Mouse (Mus musculus): ENCODE results near the gene C4bp. TPM values are rescaled to one million over a fixed set of nuclear protein-coding genes. Genes with fewer than 3 reads are reported as not detected.
"Not testable (repeated sequence)": the region's sequence is repeated elsewhere in the genome, so short reads cannot be mapped to it uniquely, and the experiment has no call there.

The C4bp gene
- total RNA-seq (2021) = 1.7 and 31.3 TPM in 2 replicates
- long read RNA-seq, experiment 1, partial matches to known transcripts = 0 of 1 reads
- long read RNA-seq, experiment 1, other reads (novel, unspliced or antisense) = 0 of 1 reads
- long read RNA-seq, experiment 2, transcript C4bp-201 (10 exons, 3,045 nt) = major isoform, 17 of 20 reads
- long read RNA-seq, experiment 2, partial matches to known transcripts = 2 of 20 reads
- long read RNA-seq, experiment 2, other reads (novel, unspliced or antisense) = 1 of 20 reads

DNA sequence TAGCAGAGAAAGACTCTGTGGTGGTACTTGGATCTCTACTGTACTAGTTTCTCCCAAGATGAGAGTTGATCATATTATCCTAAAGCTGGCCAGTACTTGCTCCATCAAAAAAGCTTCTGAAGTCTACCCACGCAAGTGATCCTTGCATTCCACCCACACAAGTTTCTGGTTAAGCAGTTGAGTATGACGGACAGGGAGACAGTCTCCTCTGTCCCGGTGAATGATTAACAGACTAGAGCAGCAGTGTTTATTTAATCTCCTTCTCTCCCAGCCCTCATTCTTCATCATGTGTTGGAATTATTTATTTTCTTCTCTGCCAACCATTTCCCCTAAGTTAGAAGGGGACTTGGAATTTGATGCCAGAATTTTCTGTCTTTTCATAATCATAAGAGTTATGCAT lies at the start of gene C4bp:
Gene C4bp (minus strand): TSS at position 179 of the 400 bp plus-strand sequence.
- DNase-seq = no peak

DNA sequence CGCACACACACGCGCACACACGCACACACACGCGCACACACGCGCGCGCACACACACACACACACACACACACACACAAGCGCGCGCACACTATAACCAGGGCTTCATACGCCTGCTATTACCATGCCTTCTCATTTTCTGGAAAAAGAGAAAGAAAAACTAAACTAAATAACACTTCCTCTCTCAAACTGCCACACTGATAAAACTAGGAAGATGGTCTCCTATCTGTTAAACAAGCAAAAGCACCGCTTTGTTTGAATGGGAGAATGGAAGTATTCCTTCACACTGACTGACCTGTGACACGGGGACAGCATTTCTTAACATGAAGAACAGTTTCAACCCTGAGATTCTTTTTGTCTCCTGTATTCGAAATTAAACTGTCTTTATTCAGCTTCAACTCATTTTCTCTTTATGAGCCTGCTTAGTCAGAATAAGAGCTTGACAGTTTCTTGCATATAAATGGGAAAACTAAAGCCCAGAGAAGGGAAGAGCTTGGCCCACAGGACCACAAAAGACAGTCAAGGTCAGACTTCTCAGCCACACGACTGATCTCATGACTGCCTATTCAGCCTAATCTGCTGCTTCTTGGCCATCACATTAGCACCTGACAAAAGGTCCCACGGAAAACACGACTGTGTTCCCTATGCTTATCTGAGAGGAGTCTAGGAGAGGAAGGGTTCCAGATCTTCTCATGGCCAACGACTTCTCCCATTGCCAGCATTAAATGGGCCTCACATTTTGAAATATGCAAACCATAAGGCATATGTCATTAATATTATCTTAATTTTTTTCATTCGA lies 49.0 kb upstream of the C4bp start:
- DNase-seq = no peak

DNA sequence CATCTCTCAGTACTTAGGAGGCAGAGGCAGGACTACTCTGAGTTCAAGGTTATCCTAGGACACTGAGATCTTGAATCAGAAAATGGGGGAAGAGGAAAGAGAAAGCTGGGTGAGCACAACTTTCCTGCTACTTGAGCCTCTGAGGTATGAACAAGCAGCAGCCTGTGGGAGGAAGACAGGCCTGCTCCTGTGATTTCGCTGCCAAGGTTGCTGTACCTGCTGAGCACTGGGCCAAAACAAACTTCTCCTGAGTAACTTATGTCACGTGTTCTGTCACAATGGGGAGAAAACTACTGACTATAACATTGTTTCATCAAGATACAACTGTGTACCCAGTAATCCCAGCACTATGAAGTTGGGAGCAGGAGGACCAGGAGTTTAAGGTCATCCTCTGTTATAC lies 42.2 kb upstream of the C4bp start:
- no peak for DNase-seq

DNA sequence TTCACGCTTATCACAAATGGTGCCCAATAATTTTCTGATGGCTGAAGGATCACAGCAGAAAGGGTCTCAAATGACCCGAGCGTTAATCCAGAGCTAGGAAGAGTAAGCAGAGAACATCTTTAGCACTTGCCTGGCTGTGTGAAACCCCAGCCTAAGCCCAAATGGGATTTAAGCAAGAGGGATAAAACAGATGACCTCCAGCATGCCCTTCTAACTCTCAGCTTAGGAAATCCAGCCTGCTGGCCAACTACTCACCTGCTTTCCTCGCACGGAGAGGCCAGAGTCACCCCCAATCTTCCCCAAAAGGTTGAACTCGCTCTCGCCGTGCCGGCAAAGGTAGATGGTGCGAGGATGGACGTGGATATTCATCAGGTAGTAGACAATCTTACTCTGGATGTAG lies 40.5 kb upstream of the C4bp start:
- DNase-seq = no peak

DNA sequence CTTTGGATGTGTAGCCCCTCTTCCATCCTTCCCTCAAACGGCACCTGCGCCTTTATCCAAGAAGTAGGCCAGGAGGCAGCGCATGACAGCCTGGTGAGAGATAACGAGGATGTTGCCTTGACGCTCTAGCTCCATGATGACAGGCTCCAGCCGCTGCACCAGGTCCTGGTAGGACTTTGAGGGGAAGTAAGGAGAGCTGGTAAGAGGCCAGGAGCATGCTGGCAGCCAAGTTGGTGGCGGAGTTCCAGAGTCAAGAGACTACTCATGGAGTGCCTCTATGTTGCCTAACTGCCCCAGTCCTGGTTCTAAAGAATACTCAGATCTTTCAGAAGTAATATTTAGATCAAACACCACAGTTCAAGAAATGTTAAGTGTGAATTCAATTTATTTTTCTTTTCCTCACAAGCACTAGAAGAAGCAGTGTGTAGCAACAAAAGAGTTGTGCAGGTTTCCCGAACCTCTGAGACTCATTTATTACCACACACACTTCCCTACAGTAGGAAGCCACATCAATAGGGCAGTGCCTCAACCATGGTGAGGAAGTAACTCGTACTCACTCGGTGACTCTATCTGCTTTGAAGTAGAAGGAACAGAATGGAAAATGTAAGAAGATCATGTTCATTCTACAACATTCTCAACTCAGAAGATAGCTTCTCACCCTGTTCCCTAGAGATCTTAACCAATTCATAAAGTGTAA lies 38.7 kb upstream of the C4bp start:
- DNase-seq = peak; percentile 52

DNA sequence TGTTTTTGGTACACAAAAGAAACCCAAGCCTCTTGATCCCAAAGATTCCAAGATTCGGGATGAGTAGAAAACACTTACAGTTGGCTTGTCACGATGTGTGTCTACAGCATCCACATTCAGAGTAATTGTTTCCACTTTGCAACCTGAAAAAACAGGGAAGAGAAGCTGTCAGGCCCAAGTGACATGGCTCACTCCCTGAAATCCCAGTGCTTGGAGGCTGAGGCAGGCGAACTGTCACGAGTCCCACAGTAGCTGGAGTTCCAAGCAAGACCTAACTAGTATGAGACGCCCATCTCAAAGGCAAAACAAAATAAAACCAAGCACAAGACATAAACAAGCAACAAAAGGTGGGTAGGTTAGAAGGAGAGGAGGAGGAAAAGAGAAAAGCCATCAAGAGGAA lies 37.2 kb upstream of the C4bp start:
- DNase-seq = no peak

DNA sequence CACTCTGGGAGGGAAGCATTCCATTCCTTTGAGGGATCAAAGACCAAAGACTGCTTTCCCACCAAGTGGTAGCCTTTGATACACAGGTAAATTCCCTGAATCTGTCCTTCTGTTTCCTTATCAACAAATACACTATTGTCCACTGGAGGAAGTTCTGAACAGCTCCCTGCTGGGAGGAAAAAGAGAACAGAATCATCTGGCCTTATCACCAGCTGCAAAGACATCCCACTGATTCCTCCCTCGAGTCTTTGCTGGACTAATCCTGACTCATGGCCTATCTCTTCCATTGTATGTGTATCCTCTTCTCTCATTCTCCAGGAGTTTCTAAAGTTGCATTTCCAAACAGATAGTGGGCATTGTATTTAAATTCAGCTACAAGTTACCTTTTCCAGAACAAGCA lies 22.5 kb upstream of the C4bp start:
- DNase-seq = no peak

DNA sequence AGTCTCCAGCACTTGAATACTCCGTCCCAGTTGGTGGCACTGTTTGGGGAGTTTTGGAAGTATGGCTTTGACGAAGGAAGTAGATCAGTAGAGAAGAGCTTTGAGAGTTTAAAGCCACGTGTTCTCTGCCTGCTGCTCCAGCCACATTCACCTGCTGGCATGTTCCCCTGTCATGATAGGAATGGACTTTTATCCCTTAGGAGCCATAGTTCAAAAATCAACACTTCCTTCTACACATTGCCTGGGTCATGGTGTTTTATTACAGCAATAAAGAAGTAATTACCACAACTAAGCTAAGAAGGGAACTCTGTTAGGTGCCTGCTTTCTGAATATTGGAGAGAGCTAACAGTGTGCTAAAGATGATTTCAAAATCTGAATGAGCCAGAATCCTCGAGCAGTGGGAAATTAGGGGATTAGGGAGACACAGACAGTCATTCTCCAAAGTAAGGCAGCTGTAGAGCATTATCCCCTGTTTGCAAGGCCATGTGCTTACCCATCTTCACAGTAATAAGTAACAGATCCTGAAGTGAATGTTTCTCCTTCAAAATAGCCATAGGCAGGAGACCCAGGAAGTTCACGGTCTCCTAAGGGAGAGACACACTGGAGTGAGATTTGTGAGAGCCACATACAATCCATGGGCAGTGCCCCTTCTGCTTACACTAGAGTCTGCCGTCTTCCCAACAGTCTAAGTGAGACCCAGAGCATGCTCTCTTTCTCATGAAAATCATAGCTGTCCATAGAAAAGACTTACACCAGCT lies 20.4 kb upstream of the C4bp start:
- no peak for DNase-seq

DNA sequence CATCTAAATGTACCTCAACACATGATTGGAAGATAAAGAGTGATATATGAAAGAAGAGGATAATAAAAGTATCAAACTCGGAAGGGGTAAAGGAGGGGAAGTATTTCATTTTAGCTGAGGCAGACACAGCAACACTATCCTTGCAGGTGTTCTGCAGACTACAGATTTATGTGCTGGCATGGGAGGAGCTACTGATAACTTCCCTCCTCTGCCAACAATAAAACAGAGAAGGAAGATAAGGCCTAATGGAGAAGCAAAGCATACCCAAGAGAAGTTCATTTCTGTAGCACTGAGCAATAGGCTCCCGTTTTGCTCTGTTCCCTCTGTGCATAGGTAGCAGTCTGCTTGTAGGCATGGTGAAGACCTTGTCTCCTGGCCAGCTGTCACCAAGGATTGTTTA lies 19.6 kb upstream of the C4bp start:
- no peak for DNase-seq

DNA sequence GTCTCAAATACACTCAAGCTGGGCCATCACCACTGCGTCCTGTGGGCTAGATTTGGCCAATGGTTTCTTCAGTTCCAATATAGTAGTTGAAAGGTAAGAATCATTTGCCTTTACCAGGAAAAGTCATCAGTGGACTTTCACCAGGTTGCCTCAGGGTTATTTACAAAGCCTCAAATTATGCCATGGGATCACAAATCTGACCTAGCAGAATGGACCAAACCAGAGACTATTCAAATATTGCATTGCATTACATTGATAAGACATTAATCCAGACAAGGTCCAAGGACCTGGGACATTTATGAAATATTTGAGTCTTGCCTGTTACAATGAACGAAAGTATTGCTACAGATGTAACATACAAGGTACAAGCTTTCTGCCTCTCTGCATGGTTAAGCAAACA lies 17.1 kb upstream of the C4bp start:
- no peak for DNase-seq

DNA sequence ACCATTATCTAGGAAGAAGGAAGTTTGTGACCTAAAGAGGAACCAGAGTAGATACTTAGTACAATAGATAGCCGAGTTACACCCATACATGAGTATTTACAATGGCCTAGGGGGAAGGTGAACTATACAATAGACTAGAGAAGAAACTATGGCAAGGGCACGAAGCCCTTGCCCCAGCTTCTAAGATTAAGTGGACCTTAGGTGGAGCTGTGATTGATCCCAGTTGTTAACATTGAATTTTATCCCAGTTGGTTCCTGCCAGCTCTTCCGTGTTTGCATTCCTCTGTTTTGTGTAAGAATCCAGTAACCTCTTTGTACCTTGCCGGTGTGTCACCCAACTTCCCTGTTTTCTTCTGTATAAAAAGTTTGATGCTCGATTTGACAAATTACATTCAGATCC lies 2.1 kb upstream of the C4bp start:
- DNase-seq = not testable (repeated sequence)

DNA sequence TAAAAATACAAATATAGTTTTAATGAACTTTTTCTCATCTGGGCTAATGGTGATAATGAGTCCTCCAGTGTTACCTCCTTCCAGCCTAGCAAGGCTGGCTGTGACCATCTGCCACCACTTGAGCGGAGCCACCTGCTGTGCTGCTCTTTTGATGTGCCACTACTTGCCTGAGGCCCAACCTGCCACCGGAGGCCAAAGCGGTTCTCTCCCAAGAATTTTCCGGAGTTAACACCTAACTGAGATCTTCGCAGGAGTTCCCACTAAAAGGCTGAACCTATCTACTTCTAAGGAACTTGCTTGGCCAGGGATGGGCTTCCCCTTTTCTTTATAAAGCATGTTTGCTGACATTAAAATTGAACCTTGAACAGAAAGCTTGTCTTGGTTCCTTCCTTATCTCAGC lies 1.8 kb downstream of the C4bp start:
- not testable (repeated sequence) for DNase-seq

DNA sequence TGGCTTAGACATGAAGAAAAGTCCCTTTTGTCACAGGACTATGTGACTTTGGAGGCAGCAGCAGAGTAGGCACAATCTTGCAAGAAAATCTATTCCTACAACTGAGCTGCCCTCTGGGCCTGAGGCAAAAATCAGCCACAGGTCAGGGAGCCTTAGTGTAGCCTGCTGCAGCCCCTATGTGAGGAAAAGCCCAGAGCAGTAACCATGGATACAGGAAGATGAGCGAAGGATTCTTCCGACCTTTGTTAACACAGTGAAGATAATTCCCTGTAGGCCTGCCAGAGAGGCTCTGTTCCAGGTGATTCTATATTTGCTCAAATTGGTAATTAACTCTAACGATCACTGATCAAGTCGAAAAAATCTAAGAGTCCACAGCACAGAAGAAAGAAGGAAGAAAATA lies 17.3 kb downstream of the C4bp start:
- no peak for DNase-seq

DNA sequence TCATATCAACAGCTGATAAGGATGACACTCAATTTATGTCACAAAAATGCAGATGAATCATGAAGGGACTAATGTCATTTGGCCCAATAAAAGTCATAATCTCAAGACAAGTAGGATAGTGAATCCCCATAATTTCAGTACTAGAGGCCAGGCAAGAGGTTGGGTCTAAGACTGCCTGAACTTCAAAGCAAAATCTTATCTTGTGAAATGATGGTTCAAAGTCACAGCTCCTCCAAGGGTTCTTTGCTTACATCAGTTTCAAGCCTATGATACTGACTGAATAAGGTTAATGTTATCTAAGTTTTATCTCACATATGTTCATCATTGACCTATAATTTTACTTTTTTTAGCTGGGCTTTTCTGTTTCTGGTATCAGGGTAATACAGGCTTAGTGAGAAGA lies 20.5 kb downstream of the C4bp start:
- no peak for DNase-seq

DNA sequence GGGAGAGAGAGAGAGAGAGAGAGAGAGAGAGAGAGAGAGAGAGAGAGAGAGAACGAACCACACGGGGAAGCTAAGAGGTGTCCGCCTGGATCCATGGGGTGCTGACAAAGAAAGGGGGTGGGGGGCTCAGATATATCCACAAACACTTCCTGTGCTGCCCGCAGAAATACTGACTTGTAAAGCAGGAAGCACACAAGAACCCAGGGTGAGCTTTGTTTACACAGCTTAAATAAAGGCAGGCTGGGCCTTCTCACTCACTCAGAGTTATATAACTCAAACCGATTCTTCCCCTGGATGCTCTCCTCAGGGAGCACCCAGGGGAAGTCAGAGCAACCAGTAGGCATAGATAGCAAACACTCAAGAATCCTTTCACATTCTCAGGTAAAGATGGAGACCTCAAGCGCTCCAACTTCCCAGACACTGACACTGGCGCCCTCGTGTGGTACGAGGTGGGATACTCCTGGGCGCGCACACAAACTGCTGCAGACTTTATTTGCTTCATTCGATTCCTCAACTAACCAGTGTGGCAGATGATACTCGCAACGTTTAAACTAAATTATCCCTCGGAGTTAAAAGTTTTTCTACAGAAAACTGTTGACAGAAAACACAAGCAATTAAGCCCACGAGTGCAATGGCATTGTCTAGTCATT lies 27.5 kb downstream of the C4bp start:
- DNase-seq = peak; percentile 76

DNA sequence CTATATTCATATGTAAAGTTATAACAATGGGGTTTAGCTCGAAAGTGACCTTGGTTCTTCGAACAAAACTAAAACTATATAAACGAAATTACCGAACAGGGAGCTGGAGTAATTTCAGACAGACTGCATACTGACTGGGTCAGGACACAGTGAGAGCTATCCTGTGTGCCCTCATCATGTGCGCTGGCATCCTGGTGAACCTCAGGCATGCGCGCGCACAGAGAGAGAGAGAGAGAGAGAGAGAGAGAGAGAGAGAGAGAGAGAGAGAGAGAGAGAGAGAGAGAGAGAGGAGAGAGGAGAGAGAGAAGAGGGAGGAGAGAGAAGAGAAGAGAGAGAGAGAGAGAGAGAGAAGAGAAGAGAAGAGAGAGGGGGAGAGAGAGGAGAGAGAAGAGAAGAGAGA lies 28.1 kb downstream of the C4bp start:
- DNase-seq = no peak

DNA sequence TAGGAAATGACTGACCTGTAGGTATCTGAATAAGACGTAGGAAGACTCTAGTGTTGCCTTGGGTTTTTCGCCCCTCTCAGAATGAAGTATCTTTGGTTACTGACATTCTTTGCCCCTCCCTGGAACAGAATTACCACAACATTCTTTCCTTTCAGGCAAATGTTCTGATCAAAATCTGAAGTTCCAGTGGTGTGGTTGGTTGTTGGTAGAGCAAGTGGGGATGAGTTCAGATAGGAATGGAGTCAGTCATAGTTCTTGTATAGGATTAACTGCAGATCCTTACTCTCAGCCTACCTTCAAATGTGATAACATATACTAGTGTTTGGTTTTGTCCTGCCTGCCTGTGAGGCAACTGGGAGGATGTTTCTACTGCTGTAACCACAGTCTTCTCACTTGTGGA lies 31.9 kb downstream of the C4bp start, which contains the start of gene Zp3r:
Gene Zp3r (minus strand): TSS at position 101 of the 400 bp plus-strand sequence.
- no peak for DNase-seq

DNA sequence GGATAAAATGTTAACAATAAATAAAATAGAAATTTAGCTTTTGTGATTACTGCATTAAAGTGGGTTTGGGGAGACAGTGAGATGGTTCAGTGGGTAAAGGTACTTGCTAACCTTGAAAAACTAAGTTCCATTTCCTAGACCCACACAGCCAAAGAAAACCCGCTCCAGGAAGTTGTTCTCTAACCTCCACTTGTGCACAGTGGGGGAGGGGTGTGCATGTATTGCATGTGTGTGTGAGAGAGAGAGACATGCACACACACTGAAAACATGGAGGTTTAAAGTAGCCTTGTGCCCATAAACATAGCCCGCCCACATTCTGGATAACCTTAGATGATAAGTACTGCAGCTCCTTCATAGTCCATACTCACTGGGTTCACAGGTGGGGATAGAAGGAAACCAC lies 65.1 kb downstream of the C4bp start:
- no peak for DNase-seq

DNA sequence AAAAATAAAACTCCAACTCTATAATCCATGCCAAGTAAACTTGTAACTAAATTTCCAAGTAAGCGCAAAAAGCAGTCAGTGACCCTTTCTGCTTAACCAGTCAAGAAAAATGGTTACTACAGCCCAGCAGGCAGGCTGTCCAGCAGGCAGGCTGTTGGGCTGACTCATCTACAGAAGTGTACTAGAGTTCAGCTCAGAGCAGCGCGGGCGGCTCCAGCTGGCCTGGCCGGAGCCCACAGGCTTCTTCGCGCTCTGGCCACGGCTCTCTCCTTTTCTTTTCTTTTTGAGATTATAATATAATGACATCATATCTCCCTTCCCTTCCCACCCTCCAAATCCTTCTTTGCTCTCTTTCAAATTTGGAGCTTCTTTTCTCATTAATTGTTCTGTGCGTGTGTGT lies 72.8 kb downstream of the C4bp start:
- peak; percentile 12 for DNase-seq

Data from adrenal gland, postnatal 14 days (tissue).